Mouse (Mus musculus): Measurements from ENCODE around the gene Pde10a.

Gene Pde10a

GRCm38 (mm10) chr17:8525225-8525721 lies at the start of gene Pde10a:
Gene Pde10a, plus strand, starts transcription at chr17:8525372.
- peak; percentile 85 for DNase-seq

GRCm38 (mm10) chr17:8478554-8478953 lies 46.6 kb upstream of the Pde10a start:
- DNase-seq: no peak

- DNase-seq: no peak
These were observed 45.6 kb upstream of the Pde10a start for GRCm38 (mm10) chr17:8479493-8480128.

GRCm38 (mm10) chr17:8481797-8482196 lies 43.4 kb upstream of the Pde10a start:
- no peak for DNase-seq

GRCm38 (mm10) chr17:8482876-8483275 lies 42.3 kb upstream of the Pde10a start:
- no peak for DNase-seq

GRCm38 (mm10) chr17:8484246-8484645 lies 40.9 kb upstream of the Pde10a start:
- no peak for DNase-seq

GRCm38 (mm10) chr17:8485146-8485545 lies 40.0 kb upstream of the Pde10a start:
- DNase-seq: no peak

GRCm38 (mm10) chr17:8487824-8488223 lies 37.3 kb upstream of the Pde10a start:
- peak; percentile 66 to 78 for DNase-seq

GRCm38 (mm10) chr17:8490971-8491370 lies 34.2 kb upstream of the Pde10a start:
- DNase-seq: no peak

GRCm38 (mm10) chr17:8493461-8493860 lies 31.7 kb upstream of the Pde10a start:
- DNase-seq: no peak

GRCm38 (mm10) chr17:8498151-8498550 lies 27.0 kb upstream of the Pde10a start:
- DNase-seq: no peak

GRCm38 (mm10) chr17:8498655-8499054 lies 26.5 kb upstream of the Pde10a start:
- no peak for DNase-seq

GRCm38 (mm10) chr17:8499564-8500117 lies 25.5 kb upstream of the Pde10a start:
- no peak for DNase-seq

- DNase-seq: no peak
These were observed 20.8 kb upstream of the Pde10a start for GRCm38 (mm10) chr17:8504381-8504780.

- DNase-seq: peak; percentile 96 to 98
These were observed 19.3 kb upstream of the Pde10a start for GRCm38 (mm10) chr17:8505669-8506426.

GRCm38 (mm10) chr17:8506726-8507125 lies 18.4 kb upstream of the Pde10a start:
- DNase-seq: no peak

- peak in 1 of 2 experiments; percentile 35 for DNase-seq
These were observed 17.5 kb upstream of the Pde10a start for GRCm38 (mm10) chr17:8507654-8508053.

- DNase-seq: peak; percentile 97
These were observed 16.6 kb upstream of the Pde10a start for GRCm38 (mm10) chr17:8508305-8509141.

GRCm38 (mm10) chr17:8516006-8516405 lies 9.2 kb upstream of the Pde10a start:
- DNase-seq: no peak

- peak; percentile 54 to 62 for DNase-seq
These were observed 1.2 kb upstream of the Pde10a start for GRCm38 (mm10) chr17:8523986-8524385.

- DNase-seq: peak; percentile 93 to 94
These were observed 596 bp upstream of the Pde10a start for GRCm38 (mm10) chr17:8524387-8525165.
